Mouse (Mus musculus) kidney, adult 2 months (tissue): ENCODE results near the gene Prmt1.

Experiments used
- CTCF ChIP-seq: fragments of 200-500 bp; conservative IDR thresholded peaks from 2 replicates; pipeline ENCODE4 v1.5.1; 2011; ENCODE audit warnings: low read depth, mild to moderate bottlenecking, control low read depth, low read length, moderate library complexity, mixed read lengths; ENCODE audit not compliant: insufficient read depth, insufficient read length
- POLR2A ChIP-seq: fragments of 200-500 bp; IDR thresholded peaks from one replicate; pipeline ENCODE4 v1.6.1; 2011; ENCODE audit warnings: low read depth, low read length, control low read depth

DNA sequence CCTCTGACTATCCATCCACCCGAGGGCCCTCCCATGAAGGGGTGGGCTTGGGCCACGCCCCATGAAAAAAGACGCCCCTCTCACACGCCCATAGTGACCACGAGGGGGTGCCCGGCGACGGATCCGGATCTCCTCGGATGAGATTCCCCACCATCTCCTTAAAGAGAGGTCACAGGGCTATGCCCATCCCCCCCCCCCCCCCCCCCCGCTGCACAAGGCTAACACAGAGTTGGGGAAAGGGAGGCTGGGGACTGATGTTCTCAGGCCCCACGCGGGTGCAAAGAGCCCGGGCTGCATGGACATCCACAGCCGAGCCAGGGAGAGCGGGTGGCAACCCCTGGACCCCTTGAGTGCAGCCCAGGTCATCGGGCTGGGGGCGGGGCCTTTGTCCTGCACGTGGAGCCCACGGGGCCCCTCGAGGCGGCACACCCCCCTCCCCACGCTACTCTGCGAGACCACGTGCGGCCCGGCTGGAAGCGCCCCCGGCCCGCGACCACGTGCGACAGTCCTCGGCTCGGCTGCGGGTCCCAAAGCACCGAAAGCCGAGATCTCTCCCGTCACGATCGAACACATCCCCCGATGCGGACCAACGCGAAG, 675 bp downstream of the Prmt1 start:
- TF ChIP-seq POLR2A (no peak), CTCF (no peak)
